ENCODE assay signal across 29 mouse cellular contexts in genomic region chr4:154698021-154698590, GRCm38 (mm10). TPM values are rescaled to one million over a fixed set of nuclear protein-coding genes. Genes with fewer than 3 reads are reported as not detected.
DNase-seq lines count a peak whose midpoint lies in the region; ATAC-seq lines count a peak whose summit lies in the region.
"Had no signal": no experiment of that assay in that cellular context is flagged by ENCODE, and none has a peak within 500 bp of the region (broad histone marks: within the 10 kb centered on the region; RNA-seq: fewer than 3 reads in every experiment).

No protein-coding gene starts in this region.

- WGBS in forebrain, embryonic 11.5 days = 78% methylated on average over 16 of the region's 16 CpGs
- 44% methylated on average over 16 of the region's 16 CpGs for WGBS in forebrain, embryonic 15.5 days

- no peaks in the 10 kb centered on the region for H3K9me3 ChIP-seq in forebrain, embryonic 11.5 days (ENCODE audit: control insufficient read depth, low read length)
- no peaks in the 10 kb centered on the region for H3K9me3 ChIP-seq in forebrain, embryonic 15.5 days
- H3K9me3 ChIP-seq: heart, embryonic 12.5 days; hindbrain, embryonic 12.5 days; liver, embryonic 15.5 days; lung, embryonic 15.5 days; neural tube, embryonic 13.5 days had no signal

- no peaks in the 10 kb centered on the region for H3K27me3 ChIP-seq in forebrain, embryonic 11.5 days (ENCODE audit: control insufficient read depth, insufficient read depth, low read length)
- no peaks in the 10 kb centered on the region for H3K27me3 ChIP-seq in forebrain, embryonic 15.5 days
- H3K27me3 ChIP-seq: hindbrain, embryonic 12.5 days; lung, embryonic 15.5 days had no signal

- no peak overlapping the region for H3K9ac ChIP-seq in forebrain, embryonic 11.5 days (ENCODE audit: low read length)
- H3K9ac ChIP-seq in forebrain, embryonic 15.5 days (replicated peaks) = no peak overlapping the region
- H3K9ac ChIP-seq: heart, embryonic 12.5 days; hindbrain, embryonic 12.5 days; liver, embryonic 15.5 days; lung, embryonic 15.5 days; neural tube, embryonic 13.5 days had no signal

- H3K4me1 ChIP-seq in forebrain, embryonic 11.5 days (replicated peaks; ENCODE audit: control insufficient read depth, insufficient read depth, low read length) = peaks cover 7% of the 10 kb centered on the region; the same call in 1 of the 2 replicates
- peaks cover 13% of the 10 kb centered on the region for H3K4me1 ChIP-seq in forebrain, embryonic 15.5 days
- H3K4me1 ChIP-seq: liver, embryonic 15.5 days; neural tube, embryonic 13.5 days had no signal

- peak; percentile 43 for DNase-seq in forebrain, embryonic 11.5 days (ENCODE audit: low spot score)
- DNase-seq in kidney, adult 18-20 months = peak; percentile 25
- DNase-seq in kidney, postnatal 4 days = no peak
- peak; percentile 6 for DNase-seq in urinary bladder, postnatal 10 days (ENCODE audit: low spot score)
- no peak for DNase-seq in urinary bladder, postnatal 14 days (ENCODE audit: low spot score)
- DNase-seq in layer of hippocampus, adult 11-12 months (ENCODE audit: low spot score) = no peak
- DNase-seq: adrenal gland, adult 8-10 months; cerebellum, adult 18-20 months; cerebellum, postnatal 14 days; embryo, embryonic 11 days; heart, postnatal 10 days; liver; thymus, postnatal 14 days had no signal

- H3K4me2 ChIP-seq in forebrain, embryonic 11.5 days (ENCODE audit: low read depth, low read length, severe bottlenecking) = no peak overlapping the region
- no peak overlapping the region for H3K4me2 ChIP-seq in forebrain, embryonic 15.5 days (replicated peaks)
- H3K4me2 ChIP-seq: heart, embryonic 12.5 days; hindbrain, embryonic 12.5 days; liver, embryonic 15.5 days; lung, embryonic 15.5 days; midbrain, embryonic 11.5 days; neural tube, embryonic 13.5 days had no signal

- no peak overlapping the region for H3K27ac ChIP-seq in forebrain, embryonic 11.5 days (ENCODE audit: low read depth, low read length)
- no peak overlapping the region for H3K27ac ChIP-seq in forebrain, embryonic 15.5 days (replicated peaks)
- H3K27ac ChIP-seq: hindbrain, embryonic 12.5 days; kidney, postnatal 0 days; layer of hippocampus, adult 2 months; liver, embryonic 15.5 days; lung, embryonic 15.5 days; macrophage; neural tube, embryonic 13.5 days had no signal

- no peaks in the 10 kb centered on the region for H3K36me3 ChIP-seq in forebrain, embryonic 11.5 days (ENCODE audit: control insufficient read depth, insufficient read depth, low read length)
- no peaks in the 10 kb centered on the region for H3K36me3 ChIP-seq in forebrain, embryonic 15.5 days
- H3K36me3 ChIP-seq: heart, embryonic 12.5 days; hindbrain, embryonic 12.5 days; liver, embryonic 15.5 days; lung, embryonic 15.5 days; neural tube, embryonic 13.5 days had no signal

- ATAC-seq in forebrain, embryonic 11.5 days (replicated peaks; ENCODE audit: low FRiP score) = no peak
- no peak for ATAC-seq in forebrain, embryonic 15.5 days (replicated peaks)
- ATAC-seq: activated CD4-positive, CD25-positive, alpha-beta regulatory T cell, adult 4 months; forebrain, embryonic 14.5 days had no signal

- H3K4me3 ChIP-seq in forebrain, embryonic 11.5 days (ENCODE audit: low read depth, low read length) = no peak overlapping the region
- H3K4me3 ChIP-seq in forebrain, embryonic 15.5 days = no peak overlapping the region
- H3K4me3 ChIP-seq: heart, embryonic 12.5 days; hindbrain, embryonic 12.5 days; layer of hippocampus, adult 2 months; liver, embryonic 15.5 days; lung, embryonic 15.5 days; myocyte; neural tube, embryonic 13.5 days had no signal

RNA-seq across cellular contexts. Expression of gene Actrt2, which starts 30.4 kb away (rescaled TPM):
- polyA plus RNA-seq in forebrain, embryonic 11.5 days (2014; fragmentation: Nextera tagmentation; extraction: Ambion mirVana) = not detected in 2 replicates
- polyA plus RNA-seq in forebrain, embryonic 15.5 days (2015; fragmentation: Nextera tagmentation; extraction: Ambion mirVana) = not detected in 2 replicates
- polyA plus RNA-seq: activated CD4-positive, CD25-positive, alpha-beta regulatory T cell, adult 4 months; embryonic facial prominence, embryonic 14.5 days; forebrain, embryonic 14.5 days; heart, embryonic 12.5 days; hindbrain, embryonic 12.5 days; intestine, embryonic 14.5 days; kidney, postnatal 0 days; liver, embryonic 15.5 days; lung, embryonic 15.5 days; macrophage; midbrain, embryonic 11.5 days; myocyte; neural tube, embryonic 13.5 days; spleen, adult 2 months had no signal

Comparison
In these comparisons a context has a peak if more than half of its experiments do, and no peak if none do; other contexts are left out.
1. DNase-seq: peak in forebrain, embryonic 11.5 days (single experiment), kidney, adult 18-20 months (single experiment) and urinary bladder, postnatal 10 days (single experiment); none in kidney, postnatal 4 days (0 of 2), urinary bladder, postnatal 14 days (single experiment) and layer of hippocampus, adult 11-12 months (single experiment).